Mouse (Mus musculus) bone marrow macrophage, adult 2 months (primary cell): ENCODE measurements around the gene 1700001O22Rik.

Source experiments
- CTCF ChIP-seq: IDR thresholded peaks from 2 replicates; pipeline ENCODE4 v1.5.1; 2012; ENCODE audit warnings: low read depth, mild to moderate bottlenecking, low read length, moderate library complexity
- POLR2A ChIP-seq: IDR thresholded peaks from 2 replicates; pipeline ENCODE4 v1.6.1; 2012; ENCODE audit warnings: mild to moderate bottlenecking, low read depth, low read length, borderline replicate concordance

DNA sequence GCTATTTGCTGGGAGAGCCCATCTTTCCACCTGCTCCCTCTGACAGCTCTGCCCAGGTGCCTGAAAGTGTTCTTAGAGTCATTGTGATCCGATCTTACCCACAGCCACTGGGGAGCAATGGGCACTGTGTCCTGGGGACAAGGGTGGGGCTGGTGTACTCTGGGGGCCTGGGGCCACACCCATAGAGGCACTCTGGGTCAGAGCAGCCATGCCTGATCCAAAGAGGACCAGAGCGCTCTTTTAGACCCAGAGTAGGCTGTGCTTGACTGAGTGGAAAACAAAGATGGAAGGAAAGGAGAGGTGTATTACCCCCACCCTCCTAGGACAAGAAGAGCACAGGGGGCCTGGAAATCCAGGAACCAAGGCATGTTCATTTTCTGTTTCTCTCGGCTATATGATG, at the start of gene 1700001O22Rik:
- TF ChIP-seq POLR2A (no peak), CTCF (no peak)
